Mouse (Mus musculus) liver, embryonic 15.5 days (tissue): ENCODE results near the gene Gm28230. TPM values are rescaled to one million over a fixed set of nuclear protein-coding genes. Genes with fewer than 3 reads are reported as not detected.

ENCODE experiments used
- ATAC-seq: fragments of 200-750 bp; cut with Nextera tagmentation; 2 replicates; pipeline ENCODE4 v1.8.0; 2017; ENCODE audit warnings: moderate number of reproducible peaks, mild to moderate bottlenecking, moderate library complexity; ENCODE audit not compliant: insufficient read depth
- H3K27ac ChIP-seq: fragments of 300-500 bp; sonication (generic); replicated peaks from 2 replicates; pipeline ENCODE4 v1.5.1; 2015; ENCODE audit warnings: mild to moderate bottlenecking, inconsistent platforms
- H3K27me3 ChIP-seq: fragments of 300-500 bp; sonication (generic); 2 replicates; pipeline ENCODE4 v1.6.1; 2015; ENCODE audit warnings: mild to moderate bottlenecking, inconsistent platforms
- H3K36me3 ChIP-seq: fragments of 300-500 bp; sonication (generic); replicated peaks from 2 replicates; pipeline ENCODE4 v1.6.1; 2015; ENCODE audit warnings: moderate library complexity, mild to moderate bottlenecking, inconsistent platforms
- H3K4me1 ChIP-seq: fragments of 300-500 bp; sonication (generic); replicated peaks from 2 replicates; pipeline ENCODE4 v1.6.1; 2015; ENCODE audit warnings: inconsistent platforms
- H3K4me2 ChIP-seq: fragments of 300-500 bp; sonication (generic); 2 replicates; pipeline ENCODE4 v1.6.1; 2015; ENCODE audit warnings: moderate library complexity, mild to moderate bottlenecking, inconsistent platforms
- H3K4me3 ChIP-seq: fragments of 300-500 bp; sonication (generic); replicated peaks from 2 replicates; pipeline ENCODE4 v1.5.1; 2015; ENCODE audit warnings: mild to moderate bottlenecking, inconsistent platforms
- H3K9ac ChIP-seq: fragments of 300-500 bp; sonication (generic); 2 replicates; pipeline ENCODE4 v1.6.1; 2015; ENCODE audit warnings: moderate library complexity, mild to moderate bottlenecking, inconsistent platforms
- H3K9me3 ChIP-seq: fragments of 300-500 bp; sonication (generic); replicated peaks from 2 replicates; pipeline ENCODE4 v1.6.1; 2016; ENCODE audit warnings: inconsistent platforms
- WGBS: fragments of 180-500 bp; shearing (Covaris S2); methylation state at CpG from one replicate; pipeline ENCODE4 v1.1.7; 2015; ENCODE audit warnings: mixed read lengths; ENCODE audit not compliant: insufficient replicate concordance; 5-methylcytosine and 5-hydroxymethylcytosine counted together
- polyA plus RNA-seq: library from polyadenylated mRNA; unstranded; fragments of >200 nt; fragmentation: Nextera tagmentation; extraction: Ambion mirVana; gene quantifications from 2 replicates; pipeline ENCODE4 v1.2.1, GENCODE M21; 2015

Gm28230 gene
- polyA plus RNA-seq, 1 experiment from 2014 or later = not detected

- Histone ChIP-seq H3K27ac (no peak overlapping the region), H3K9ac (no peak overlapping the region), H3K4me3 (no peak overlapping the region), H3K27me3 (peaks cover 100% of the 10 kb centered on the region), H3K4me1 (peaks cover 5% of the 10 kb centered on the region), H3K4me2 (no peak overlapping the region), H3K9me3 (no peaks in the 10 kb centered on the region), H3K36me3 (no peaks in the 10 kb centered on the region)
- no peak for ATAC-seq
- WGBS = 2% methylated on average over 20 of the region's 20 CpGs
These were observed 33.6 kb upstream of the Gm28230 start for GRCm38 (mm10) chr2:74692808-74693431.

GRCm38 (mm10) chr2:74693432-74693827 lies 33.1 kb upstream of the Gm28230 start:
- no peaks in the 10 kb centered on the region for H3K36me3 ChIP-seq
- H3K27me3 ChIP-seq = peaks cover 100% of the 10 kb centered on the region
- no peak overlapping the region for H3K9ac ChIP-seq
- peaks cover 6% of the 10 kb centered on the region for H3K4me1 ChIP-seq
- no peak for ATAC-seq
- H3K27ac ChIP-seq = no peak overlapping the region
- no peaks in the 10 kb centered on the region for H3K9me3 ChIP-seq
- H3K4me3 ChIP-seq = no peak overlapping the region
- WGBS = 17% methylated on average over 4 of the region's 4 CpGs
- no peak overlapping the region for H3K4me2 ChIP-seq

GRCm38 (mm10) chr2:74694066-74694465 lies 32.5 kb upstream of the Gm28230 start:
- no peak overlapping the region for H3K4me2 ChIP-seq
- H3K4me3 ChIP-seq = no peak overlapping the region
- no peaks in the 10 kb centered on the region for H3K9me3 ChIP-seq
- 3% methylated on average over 16 of the region's 16 CpGs for WGBS
- H3K27ac ChIP-seq = no peak overlapping the region
- peaks cover 100% of the 10 kb centered on the region for H3K27me3 ChIP-seq
- peaks cover 6% of the 10 kb centered on the region for H3K4me1 ChIP-seq
- H3K9ac ChIP-seq = no peak overlapping the region
- H3K36me3 ChIP-seq = no peaks in the 10 kb centered on the region
- ATAC-seq = no peak

GRCm38 (mm10) chr2:74695383-74695782 lies 31.1 kb upstream of the Gm28230 start:
- no peak overlapping the region for H3K4me3 ChIP-seq
- no peak for ATAC-seq
- no peak overlapping the region for H3K4me2 ChIP-seq
- H3K27me3 ChIP-seq = peaks cover 100% of the 10 kb centered on the region
- H3K9ac ChIP-seq = no peak overlapping the region
- peaks cover 6% of the 10 kb centered on the region for H3K4me1 ChIP-seq
- no peak overlapping the region for H3K27ac ChIP-seq
- no peaks in the 10 kb centered on the region for H3K36me3 ChIP-seq
- no peaks in the 10 kb centered on the region for H3K9me3 ChIP-seq
- 5% methylated on average over 1 of the region's 1 CpGs for WGBS

GRCm38 (mm10) chr2:74695813-74696430 lies 30.6 kb upstream of the Gm28230 start:
- Histone ChIP-seq H3K9me3 (no peaks in the 10 kb centered on the region), H3K36me3 (no peaks in the 10 kb centered on the region), H3K4me2 (no peak overlapping the region), H3K27me3 (peaks cover 100% of the 10 kb centered on the region), H3K4me3 (no peak overlapping the region), H3K4me1 (peaks cover 6% of the 10 kb centered on the region), H3K9ac (no peak overlapping the region), H3K27ac (no peak overlapping the region)
- WGBS = 5% methylated on average over 7 of the region's 7 CpGs
- ATAC-seq = no peak

GRCm38 (mm10) chr2:74696442-74697335 lies 29.8 kb upstream of the Gm28230 start:
- Histone ChIP-seq H3K27ac (no peak overlapping the region), H3K27me3 (peaks cover 100% of the 10 kb centered on the region), H3K9me3 (no peaks in the 10 kb centered on the region), H3K4me2 (no peak overlapping the region), H3K9ac (no peak overlapping the region), H3K4me1 (peaks cover 6% of the 10 kb centered on the region), H3K36me3 (no peaks in the 10 kb centered on the region), H3K4me3 (no peak overlapping the region)
- 4% methylated on average over 34 of the region's 34 CpGs for WGBS
- no peak for ATAC-seq

- no peak for ATAC-seq
- WGBS = under 1% methylated on average over 43 of the region's 43 CpGs
- Histone ChIP-seq H3K4me1 (peaks cover 6% of the 10 kb centered on the region), H3K27ac (no peak within 1 kb of the TSS), H3K4me3 (peak within 1 kb of the TSS; percentile 30), H3K36me3 (no peaks in the 10 kb centered on the region), H3K4me2 (peak within 1 kb of the TSS; percentile 55), H3K9me3 (no peaks in the 10 kb centered on the region), H3K9ac (no peak within 1 kb of the TSS), H3K27me3 (peaks cover 100% of the 10 kb centered on the region)
These were observed 28.9 kb upstream of the Gm28230 start, which contains the start of gene Hoxd9 for GRCm38 (mm10) chr2:74697567-74698121. TSS of gene Hoxd9 (plus strand) at chr2:74697727.

- H3K27ac ChIP-seq = no peak overlapping the region
- H3K27me3 ChIP-seq = peaks cover 100% of the 10 kb centered on the region
- 1% methylated on average over 84 of the region's 86 CpGs for WGBS
- peaks cover 6% of the 10 kb centered on the region for H3K4me1 ChIP-seq
- peak overlapping the region; percentile 30 for H3K4me3 ChIP-seq
- H3K9ac ChIP-seq = no peak overlapping the region
- no peaks in the 10 kb centered on the region for H3K36me3 ChIP-seq
- no peaks in the 10 kb centered on the region for H3K9me3 ChIP-seq
- H3K4me2 ChIP-seq = peak overlapping the region; percentile 55
- ATAC-seq = no peak
These were observed 28.1 kb upstream of the Gm28230 start for GRCm38 (mm10) chr2:74698201-74699052.

- Histone ChIP-seq H3K4me3 (no peak overlapping the region), H3K9ac (no peak overlapping the region), H3K27ac (no peak overlapping the region), H3K27me3 (peaks cover 100% of the 10 kb centered on the region), H3K36me3 (no peaks in the 10 kb centered on the region), H3K4me1 (peaks cover 6% of the 10 kb centered on the region), H3K9me3 (no peaks in the 10 kb centered on the region), H3K4me2 (no peak overlapping the region)
- 4% methylated on average over 17 of the region's 17 CpGs for WGBS
- no peak for ATAC-seq
These were observed 27.5 kb upstream of the Gm28230 start for GRCm38 (mm10) chr2:74699053-74699430.

- Histone ChIP-seq H3K4me3 (no peak overlapping the region), H3K27me3 (peaks cover 100% of the 10 kb centered on the region), H3K4me2 (no peak overlapping the region), H3K9me3 (no peaks in the 10 kb centered on the region), H3K36me3 (no peaks in the 10 kb centered on the region), H3K9ac (no peak overlapping the region), H3K27ac (no peak overlapping the region), H3K4me1 (peaks cover 11% of the 10 kb centered on the region)
- WGBS = 11% methylated on average over 23 of the region's 23 CpGs
- no peak for ATAC-seq
These were observed 26.6 kb upstream of the Gm28230 start for GRCm38 (mm10) chr2:74699664-74700545.
